Mouse (Mus musculus) neural tube, embryonic 15.5 days (tissue): Measurements from ENCODE around the gene B4galt5. TPM values are rescaled to one million over a fixed set of nuclear protein-coding genes. Genes with fewer than 3 reads are reported as not detected.

Experiments
- ATAC-seq: fragments of 200-750 bp; cut with Nextera tagmentation; 2 replicates; pipeline ENCODE4 v1.8.0; 2017; ENCODE audit warnings: mild to moderate bottlenecking, moderate TSS enrichment, moderate library complexity; ENCODE audit not compliant: low FRiP score
- H3K27ac ChIP-seq: fragments of 300-500 bp; sonication (generic); replicated peaks from 2 replicates; pipeline ENCODE4 v1.5.1; 2015; ENCODE audit warnings: mild to moderate bottlenecking, inconsistent platforms
- H3K27me3 ChIP-seq: fragments of 300-500 bp; sonication (generic); replicated peaks from 2 replicates; pipeline ENCODE4 v1.6.1; 2015; ENCODE audit warnings: inconsistent platforms
- H3K36me3 ChIP-seq: fragments of 300-500 bp; sonication (generic); 2 replicates; pipeline ENCODE4 v1.6.1; 2015; ENCODE audit warnings: inconsistent platforms
- H3K4me1 ChIP-seq: fragments of 300-500 bp; sonication (generic); 2 replicates; pipeline ENCODE4 v1.6.1; 2015; ENCODE audit warnings: inconsistent platforms
- H3K4me2 ChIP-seq: fragments of 300-500 bp; sonication (generic); 2 replicates; pipeline ENCODE4 v1.6.1; 2015; ENCODE audit warnings: inconsistent platforms, mild to moderate bottlenecking, moderate library complexity
- H3K4me3 ChIP-seq: fragments of 300-500 bp; sonication (generic); replicated peaks from 2 replicates; pipeline ENCODE4 v1.5.1; 2015; ENCODE audit warnings: mild to moderate bottlenecking, inconsistent platforms
- H3K9ac ChIP-seq: fragments of 300-500 bp; sonication (generic); replicated peaks from 2 replicates; pipeline ENCODE4 v1.6.1; 2015; ENCODE audit warnings: mild to moderate bottlenecking, inconsistent platforms
- H3K9me3 ChIP-seq: fragments of 300-500 bp; sonication (generic); replicated peaks from 2 replicates; pipeline ENCODE4 v1.6.1; 2016; ENCODE audit warnings: inconsistent platforms
- WGBS: fragments of 180-500 bp; shearing (Covaris S2); methylation state at CpG from one replicate; pipeline ENCODE4 v1.1.7; 2015; ENCODE audit warnings: mixed read lengths; 5-methylcytosine and 5-hydroxymethylcytosine counted together
- polyA plus RNA-seq: library from polyadenylated mRNA; unstranded; fragments of >200 nt; fragmentation: Nextera tagmentation; extraction: Ambion mirVana; gene quantifications from 2 replicates; pipeline ENCODE4 v1.2.1, GENCODE M21; 2015

Gene B4galt5
- polyA plus RNA-seq, 1 experiment from 2014 or later = 28.4 TPM

DNA sequence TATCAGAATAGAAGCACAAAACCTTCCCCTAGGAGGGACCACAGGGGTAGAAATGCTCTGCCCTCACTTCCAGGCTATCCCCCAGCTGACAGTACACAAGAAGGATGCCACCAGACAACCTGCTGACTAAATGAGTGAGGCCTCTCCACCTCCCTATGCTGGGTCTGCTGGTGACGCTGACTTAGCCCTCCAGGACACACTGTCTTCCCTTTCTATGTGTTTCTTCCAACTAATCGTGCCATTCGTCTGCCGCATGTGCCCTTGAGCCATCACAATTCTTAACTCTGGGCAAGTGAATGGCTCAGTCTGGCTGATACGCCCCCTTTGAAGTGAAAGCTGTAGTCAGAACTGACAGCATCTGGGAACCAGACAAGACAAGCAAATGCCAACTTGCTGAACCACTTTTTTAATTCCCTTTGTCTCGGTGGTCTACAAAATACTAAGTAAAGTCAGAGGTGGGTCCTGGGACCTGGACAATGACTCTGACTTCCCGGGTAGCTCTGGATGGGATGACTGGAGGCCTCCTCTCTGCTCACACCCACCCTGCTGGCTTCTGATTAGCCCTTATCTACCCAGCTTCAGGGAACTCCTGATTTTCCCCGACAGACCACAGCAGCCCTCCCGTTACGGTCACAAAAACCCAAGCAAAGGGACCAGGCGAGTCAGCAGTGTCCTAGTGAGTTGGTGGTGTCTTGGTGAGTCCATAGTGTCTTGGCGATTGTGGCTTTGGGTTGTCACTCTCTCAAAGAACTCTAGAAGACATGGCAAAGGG, 5.4 kb downstream of the B4galt5 start:
- 76% methylated on average over 12 of the region's 12 CpGs for WGBS
- Histone ChIP-seq H3K4me1 (peaks cover 38% of the 10 kb centered on the region), H3K4me3 (no peak overlapping the region), H3K36me3 (no peaks in the 10 kb centered on the region), H3K4me2 (no peak overlapping the region), H3K9me3 (no peaks in the 10 kb centered on the region), H3K9ac (no peak overlapping the region), H3K27me3 (no peaks in the 10 kb centered on the region), H3K27ac (no peak overlapping the region)
- no peak for ATAC-seq

DNA sequence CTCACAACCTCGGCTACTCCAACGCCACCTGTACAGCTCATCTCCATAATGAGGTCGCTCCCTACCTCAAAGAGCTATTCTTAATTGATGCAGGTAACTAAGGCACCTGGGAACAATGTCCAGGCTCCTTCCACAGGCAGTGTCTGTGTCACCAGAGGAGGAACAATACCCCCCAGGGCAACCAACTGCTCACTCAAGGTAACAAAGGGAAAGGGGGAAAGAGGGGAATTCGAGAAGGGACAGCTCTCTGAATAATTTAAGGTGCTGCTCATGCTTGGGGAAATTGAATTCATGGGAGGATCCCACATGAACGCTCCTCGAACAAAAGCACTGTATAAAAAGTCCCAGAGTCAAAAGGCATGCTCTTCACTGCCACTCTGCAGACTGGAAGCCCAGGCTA, 6.1 kb downstream of the B4galt5 start:
- H3K4me1 ChIP-seq = peaks cover 33% of the 10 kb centered on the region
- WGBS = 45% methylated on average over 6 of the region's 6 CpGs
- ATAC-seq = no peak
- H3K4me3 ChIP-seq = no peak overlapping the region
- no peak overlapping the region for H3K27ac ChIP-seq
- no peaks in the 10 kb centered on the region for H3K9me3 ChIP-seq
- no peaks in the 10 kb centered on the region for H3K27me3 ChIP-seq
- H3K4me2 ChIP-seq = no peak overlapping the region
- no peaks in the 10 kb centered on the region for H3K36me3 ChIP-seq
- H3K9ac ChIP-seq = no peak overlapping the region

DNA sequence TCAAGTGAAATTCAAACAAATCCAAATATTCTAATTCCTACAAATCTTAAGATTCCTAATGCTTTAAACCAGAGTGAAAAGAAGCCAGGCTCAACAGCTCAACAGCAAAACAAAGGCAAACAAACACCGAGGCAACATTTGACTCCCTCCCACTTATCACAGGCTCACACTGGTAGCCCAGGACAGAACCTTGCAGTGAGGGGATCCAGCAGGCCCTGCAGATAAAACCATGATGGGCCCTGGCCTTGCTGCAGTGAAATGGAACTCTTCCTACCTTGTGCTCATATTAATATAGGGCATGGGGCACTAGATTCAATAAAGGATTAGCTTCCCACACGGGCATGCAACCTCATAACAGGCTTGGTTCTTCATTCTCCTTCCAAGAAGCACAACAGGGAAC, 11.4 kb downstream of the B4galt5 start:
- Histone ChIP-seq H3K27ac (no peak overlapping the region), H3K9me3 (no peaks in the 10 kb centered on the region), H3K9ac (no peak overlapping the region), H3K4me1 (peaks cover 27% of the 10 kb centered on the region), H3K4me3 (no peak overlapping the region), H3K4me2 (no peak overlapping the region), H3K27me3 (no peaks in the 10 kb centered on the region), H3K36me3 (no peaks in the 10 kb centered on the region)
- 58% methylated on average over 2 of the region's 2 CpGs for WGBS
- ATAC-seq = no peak

DNA sequence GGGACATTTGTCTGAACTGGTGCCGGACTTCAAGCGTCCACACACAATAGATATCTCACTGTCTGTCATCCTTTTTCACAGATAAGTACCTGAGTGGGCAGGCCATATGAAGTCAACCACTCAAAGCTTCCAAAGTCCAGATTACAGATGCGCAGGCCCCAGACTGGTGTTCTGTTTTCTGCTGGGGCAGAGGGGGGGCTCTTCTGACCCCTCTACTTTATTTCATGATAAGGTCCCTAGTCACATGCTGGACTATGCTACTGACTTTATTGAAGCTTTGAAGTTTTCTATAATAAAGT, 11.8 kb downstream of the B4galt5 start:
- WGBS = 76% methylated on average over 3 of the region's 3 CpGs
- Histone ChIP-seq H3K4me2 (no peak overlapping the region), H3K27ac (no peak overlapping the region), H3K9ac (no peak overlapping the region), H3K27me3 (no peaks in the 10 kb centered on the region), H3K9me3 (no peaks in the 10 kb centered on the region), H3K36me3 (no peaks in the 10 kb centered on the region), H3K4me1 (peaks cover 30% of the 10 kb centered on the region), H3K4me3 (no peak overlapping the region)
- ATAC-seq = no peak

DNA sequence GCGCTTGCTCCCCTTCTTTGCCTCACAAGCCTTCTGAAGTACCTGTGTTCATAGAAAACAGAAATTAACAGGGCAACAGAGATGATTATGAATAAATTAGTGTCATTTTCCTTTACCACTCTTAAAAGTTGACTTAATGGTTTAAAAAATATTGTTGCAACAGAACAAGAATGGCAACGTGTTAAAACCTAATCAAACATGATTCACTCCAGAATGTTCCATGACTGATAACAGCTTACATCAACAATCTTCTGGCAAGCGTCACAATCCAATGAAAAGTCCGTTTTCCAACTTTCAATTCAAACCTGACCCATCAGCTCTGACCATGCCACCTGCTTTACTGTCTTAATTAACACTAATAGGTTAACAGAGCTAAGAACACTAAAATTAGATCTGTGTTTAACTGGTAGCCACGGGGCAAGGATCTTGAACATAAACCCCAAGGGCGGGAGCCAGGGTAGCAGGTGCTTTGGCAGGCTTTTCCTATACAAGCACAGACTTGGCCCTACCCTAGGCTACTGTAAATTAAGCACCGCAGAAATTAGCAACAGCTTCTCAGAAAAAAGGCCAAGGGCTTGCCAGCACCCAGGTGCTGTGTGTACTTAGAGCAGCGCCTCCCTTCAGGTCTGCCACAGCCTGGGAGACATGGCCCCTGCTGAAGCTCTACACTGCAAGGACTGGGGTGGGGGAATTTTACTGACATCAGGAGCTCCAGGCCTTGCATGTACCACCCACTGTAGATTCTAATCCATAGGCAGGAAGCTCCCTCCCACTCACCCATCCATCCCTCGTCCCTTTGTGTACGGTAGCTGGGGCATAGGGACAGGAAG, 12.4 kb downstream of the B4galt5 start:
- Histone ChIP-seq H3K36me3 (no peaks in the 10 kb centered on the region), H3K27ac (no peak overlapping the region), H3K4me2 (no peak overlapping the region), H3K9me3 (no peaks in the 10 kb centered on the region), H3K4me1 (peaks cover 32% of the 10 kb centered on the region), H3K4me3 (no peak overlapping the region), H3K27me3 (no peaks in the 10 kb centered on the region), H3K9ac (no peak overlapping the region)
- no peak for ATAC-seq
- 59% methylated on average over 10 of the region's 10 CpGs for WGBS

DNA sequence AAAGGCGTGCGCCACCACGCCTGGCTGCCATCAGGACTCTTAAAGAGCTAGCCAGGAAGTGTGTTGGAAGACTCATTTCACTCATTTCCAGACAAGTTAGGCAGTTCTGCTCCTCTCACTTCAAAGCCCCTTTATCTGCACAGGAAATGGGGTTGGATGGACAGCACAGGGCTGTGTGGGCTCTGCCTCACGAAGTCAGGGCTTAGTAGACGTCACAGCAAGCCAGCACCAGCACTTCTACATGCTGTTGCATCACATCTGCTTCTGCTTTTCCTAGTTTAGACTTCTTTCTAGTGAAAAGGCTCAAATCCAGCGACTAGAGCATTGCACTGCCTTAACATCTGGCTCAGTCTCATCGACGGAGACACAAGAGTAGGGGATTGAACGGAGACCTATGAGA, 13.9 kb downstream of the B4galt5 start:
- Histone ChIP-seq H3K36me3 (no peaks in the 10 kb centered on the region), H3K4me3 (no peak overlapping the region), H3K4me2 (no peak overlapping the region), H3K9me3 (no peaks in the 10 kb centered on the region), H3K27me3 (no peaks in the 10 kb centered on the region), H3K27ac (no peak overlapping the region), H3K9ac (no peak overlapping the region), H3K4me1 (peaks cover 47% of the 10 kb centered on the region)
- 84% methylated on average over 9 of the region's 9 CpGs for WGBS
- ATAC-seq = no peak

DNA sequence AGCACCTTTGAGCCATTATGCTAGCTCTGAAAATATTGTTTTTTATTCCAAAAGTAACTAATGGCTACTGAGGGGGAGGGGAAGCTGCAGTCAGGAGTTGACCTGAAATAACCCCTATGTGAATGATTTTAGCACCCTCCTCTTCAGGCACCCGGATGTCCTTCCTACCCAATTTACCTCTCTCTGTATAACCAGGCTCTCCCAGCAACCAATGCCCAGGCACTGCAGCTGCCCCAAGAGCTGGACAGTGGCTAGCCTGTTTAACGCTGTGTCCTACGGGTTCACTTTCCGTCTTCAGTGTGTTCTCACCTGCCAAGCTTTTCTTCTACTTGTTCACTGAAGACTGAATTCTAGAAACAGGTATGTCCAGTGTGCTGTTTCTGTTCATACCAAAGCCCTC, 14.7 kb downstream of the B4galt5 start:
- WGBS = 82% methylated on average over 4 of the region's 4 CpGs
- no peaks in the 10 kb centered on the region for H3K36me3 ChIP-seq
- H3K27ac ChIP-seq = no peak overlapping the region
- no peak for ATAC-seq
- no peak overlapping the region for H3K4me3 ChIP-seq
- H3K9me3 ChIP-seq = no peaks in the 10 kb centered on the region
- no peak overlapping the region for H3K4me2 ChIP-seq
- peaks cover 52% of the 10 kb centered on the region for H3K4me1 ChIP-seq
- no peaks in the 10 kb centered on the region for H3K27me3 ChIP-seq
- no peak overlapping the region for H3K9ac ChIP-seq

DNA sequence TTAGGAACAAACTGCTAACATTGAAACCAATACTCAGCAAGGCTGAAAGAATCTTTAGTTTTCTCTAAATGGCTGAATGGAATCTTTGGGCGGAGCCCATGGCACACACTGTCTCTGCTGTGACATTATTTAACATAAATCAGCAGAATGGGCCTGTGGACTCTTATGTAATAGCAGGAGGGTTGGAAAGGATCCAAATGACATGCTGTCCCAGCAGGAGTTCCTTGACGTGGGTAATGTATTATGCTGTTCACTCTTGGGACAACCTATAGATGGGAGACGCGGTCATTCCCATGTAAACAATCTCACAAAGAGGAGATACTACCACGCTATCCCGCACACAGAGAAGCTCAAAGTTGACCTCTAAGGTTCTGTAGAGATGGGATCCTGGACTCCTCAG, 15.5 kb downstream of the B4galt5 start:
- 50% methylated on average over 6 of the region's 6 CpGs for WGBS
- no peak for ATAC-seq
- H3K4me2 ChIP-seq = no peak overlapping the region
- H3K36me3 ChIP-seq = no peaks in the 10 kb centered on the region
- peaks cover 57% of the 10 kb centered on the region for H3K4me1 ChIP-seq
- no peaks in the 10 kb centered on the region for H3K9me3 ChIP-seq
- H3K27ac ChIP-seq = no peak overlapping the region
- H3K27me3 ChIP-seq = no peaks in the 10 kb centered on the region
- no peak overlapping the region for H3K9ac ChIP-seq
- H3K4me3 ChIP-seq = no peak overlapping the region

DNA sequence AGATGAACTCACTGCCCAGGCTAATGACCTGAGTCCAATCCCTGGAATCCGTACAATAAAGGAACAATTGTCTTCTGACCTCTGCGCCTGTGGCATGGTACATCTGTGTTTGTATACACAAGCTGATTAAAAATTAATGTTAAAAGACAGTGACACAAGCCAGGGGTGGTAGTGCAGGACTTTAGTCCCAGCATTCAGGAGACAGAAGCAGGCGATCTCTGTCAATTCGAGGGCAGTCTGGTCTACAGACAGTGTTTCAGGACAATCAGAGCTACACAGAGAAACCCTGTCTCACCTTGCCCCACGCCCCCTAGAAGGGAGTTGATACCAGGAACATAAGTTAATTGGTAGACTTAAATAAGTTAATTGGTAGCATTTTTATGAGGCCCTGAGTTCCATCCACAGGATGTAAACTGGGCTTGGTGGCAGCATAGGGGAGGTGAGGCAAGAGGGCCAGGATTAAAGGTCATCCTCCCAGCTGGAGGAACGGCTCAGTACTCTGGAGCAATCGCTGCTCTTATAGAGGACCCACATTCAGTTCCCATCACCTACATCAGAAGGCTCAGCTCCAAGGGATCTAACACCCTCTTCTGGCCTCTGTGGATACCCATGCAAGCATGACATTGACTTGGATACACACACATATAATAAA, 16.5 kb downstream of the B4galt5 start:
- Histone ChIP-seq H3K9ac (no peak overlapping the region), H3K36me3 (no peaks in the 10 kb centered on the region), H3K27ac (no peak overlapping the region), H3K27me3 (no peaks in the 10 kb centered on the region), H3K4me3 (no peak overlapping the region), H3K4me2 (no peak overlapping the region), H3K9me3 (no peaks in the 10 kb centered on the region), H3K4me1 (peaks cover 53% of the 10 kb centered on the region)
- ATAC-seq = no peak
- 71% methylated on average over 7 of the region's 7 CpGs for WGBS

DNA sequence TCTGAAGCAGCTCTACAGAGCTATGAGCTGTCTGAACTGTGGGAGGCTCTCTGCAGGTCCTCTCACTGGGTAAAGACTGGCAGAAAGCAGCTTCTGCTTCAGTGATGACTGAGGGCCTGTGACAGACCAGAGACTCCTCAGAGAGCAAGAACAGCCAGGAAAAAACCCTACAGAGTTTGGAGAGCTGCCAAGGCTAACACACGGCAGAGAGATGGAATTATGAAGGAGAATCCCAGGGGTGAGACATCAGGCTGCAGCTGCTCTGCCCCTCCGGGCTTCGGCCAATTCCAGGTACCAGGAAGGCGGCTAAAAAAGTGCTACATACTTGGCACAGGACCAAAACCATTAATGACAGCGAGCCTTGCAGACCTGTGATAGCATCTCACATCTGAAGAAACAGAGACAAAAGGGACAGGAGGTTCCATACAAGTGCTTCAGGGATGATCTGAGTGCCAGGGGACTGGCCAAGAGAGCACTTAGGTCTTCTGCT, 17.5 kb downstream of the B4galt5 start:
- H3K4me1 ChIP-seq = peaks cover 51% of the 10 kb centered on the region
- H3K36me3 ChIP-seq = no peaks in the 10 kb centered on the region
- no peak overlapping the region for H3K4me2 ChIP-seq
- H3K27ac ChIP-seq = peak overlapping the region; percentile 69
- no peaks in the 10 kb centered on the region for H3K9me3 ChIP-seq
- no peak overlapping the region for H3K9ac ChIP-seq
- WGBS = 24% methylated on average over 5 of the region's 5 CpGs
- peak; percentile 48; the same call in 1 of the 2 replicates for ATAC-seq
- no peak overlapping the region for H3K4me3 ChIP-seq
- no peaks in the 10 kb centered on the region for H3K27me3 ChIP-seq

DNA sequence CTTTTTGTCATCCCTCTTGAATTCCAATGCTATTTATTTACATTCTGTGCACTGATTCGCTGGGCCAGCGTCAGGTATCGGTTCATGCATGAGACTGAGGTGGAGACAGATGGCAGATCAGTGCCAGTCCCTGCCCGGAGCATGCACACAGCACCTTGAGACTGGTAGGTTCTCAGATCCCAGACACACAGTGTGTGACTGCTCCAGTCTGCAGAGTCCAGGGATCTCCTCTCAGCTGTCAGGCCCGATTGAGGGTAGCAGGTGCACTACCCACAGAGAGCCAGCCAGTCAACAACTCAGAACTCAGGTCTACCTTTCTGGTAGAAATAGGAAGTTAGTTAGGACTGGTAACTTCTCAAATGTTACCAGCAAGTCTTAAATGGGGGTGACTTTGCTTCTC, 18.4 kb downstream of the B4galt5 start:
- peak overlapping the region; percentile 69 for H3K27ac ChIP-seq
- ATAC-seq = no peak
- no peaks in the 10 kb centered on the region for H3K9me3 ChIP-seq
- no peak overlapping the region for H3K4me3 ChIP-seq
- H3K36me3 ChIP-seq = no peaks in the 10 kb centered on the region
- H3K9ac ChIP-seq = no peak overlapping the region
- peaks cover 53% of the 10 kb centered on the region for H3K4me1 ChIP-seq
- H3K4me2 ChIP-seq = no peak overlapping the region
- 61% methylated on average over 5 of the region's 5 CpGs for WGBS
- no peaks in the 10 kb centered on the region for H3K27me3 ChIP-seq
